Mouse (Mus musculus) retina, embryonic 14.5 days (tissue): ENCODE data around the gene S1pr5.
"Not testable (repeated sequence)": the region's sequence is repeated elsewhere in the genome, so short reads cannot be mapped to it uniquely, and the experiment has no call there.

ENCODE experiments used
- DNase-seq: peaks from one replicate; pipeline ENCODE4 v3.0.0-alpha.2; 2015; ENCODE audit warnings: low spot score

S1pr5 gene

GRCm38 (mm10) chr9:21248326-21248725, at the start of gene S1pr5:
Gene S1pr5, minus strand, starts transcription at chr9:21248443.
- DNase-seq, result peak; percentile 32

GRCm38 (mm10) chr9:21292271-21292670, 44.0 kb upstream of the S1pr5 start:
- DNase-seq, result no peak

- DNase-seq, result not testable (repeated sequence)
Measured at GRCm38 (mm10) chr9:21291868-21292267, 43.6 kb upstream of the S1pr5 start.

- peak; percentile 100 for DNase-seq
Measured at GRCm38 (mm10) chr9:21291022-21291787, 43.0 kb upstream of the S1pr5 start, which contains the start of gene Cdkn2d. Gene Cdkn2d, minus strand, starts transcription at chr9:21291407.

- no peak for DNase-seq
Measured at GRCm38 (mm10) chr9:21290589-21290988, 42.3 kb upstream of the S1pr5 start.

GRCm38 (mm10) chr9:21289337-21289671, 41.1 kb upstream of the S1pr5 start:
- no peak for DNase-seq

- peak; percentile 29 for DNase-seq
Measured at GRCm38 (mm10) chr9:21288404-21289336, 40.4 kb upstream of the S1pr5 start.

GRCm38 (mm10) chr9:21287571-21288402, 39.5 kb upstream of the S1pr5 start, which contains the start of gene Kri1:
Gene Kri1, minus strand, starts transcription at chr9:21287969.
- peak; percentile 98 for DNase-seq

- DNase-seq, result no peak
Measured at GRCm38 (mm10) chr9:21286753-21287152, 38.5 kb upstream of the S1pr5 start.

GRCm38 (mm10) chr9:21283994-21284393, 35.8 kb upstream of the S1pr5 start:
- DNase-seq, result no peak

GRCm38 (mm10) chr9:21283591-21283990, 35.3 kb upstream of the S1pr5 start:
- no peak for DNase-seq

- no peak for DNase-seq
Measured at GRCm38 (mm10) chr9:21277776-21278175, 29.5 kb upstream of the S1pr5 start.

- no peak for DNase-seq
Measured at GRCm38 (mm10) chr9:21276307-21276706, 28.1 kb upstream of the S1pr5 start.

GRCm38 (mm10) chr9:21275727-21276126, 27.5 kb upstream of the S1pr5 start:
- DNase-seq, result no peak

GRCm38 (mm10) chr9:21275013-21275710, 26.9 kb upstream of the S1pr5 start:
- no peak for DNase-seq

- DNase-seq, result no peak
Measured at GRCm38 (mm10) chr9:21274336-21274735, 26.1 kb upstream of the S1pr5 start.

- no peak for DNase-seq
Measured at GRCm38 (mm10) chr9:21273520-21274228, 25.4 kb upstream of the S1pr5 start.

- no peak for DNase-seq
Measured at GRCm38 (mm10) chr9:21273094-21273493, 24.9 kb upstream of the S1pr5 start.

GRCm38 (mm10) chr9:21272391-21272790, 24.1 kb upstream of the S1pr5 start:
- no peak for DNase-seq

- not testable (repeated sequence) for DNase-seq
Measured at GRCm38 (mm10) chr9:21269590-21269989, 21.3 kb upstream of the S1pr5 start.

GRCm38 (mm10) chr9:21268305-21268704, 20.1 kb upstream of the S1pr5 start:
- DNase-seq, result no peak
